Mouse (Mus musculus) G1E (cell line): ENCODE measurements around the gene Esyt2.

Experiments used
- CTCF ChIP-seq: IDR thresholded peaks from 2 replicates; pipeline ENCODE4 v1.5.1; 2012; ENCODE audit warnings: low read depth, low read length, inconsistent platforms, mixed read lengths
- GATA1 ChIP-seq: IDR thresholded peaks from 2 replicates; pipeline ENCODE4 v1.6.1; 2012; ENCODE audit warnings: borderline replicate concordance, low read length, inconsistent platforms, mixed read lengths
- GATA2 ChIP-seq: IDR thresholded peaks from 2 replicates; pipeline ENCODE4 v1.6.1; 2012; ENCODE audit warnings: low read depth, low read length, inconsistent platforms, borderline replicate concordance
- POLR2AphosphoS5 ChIP-seq: IDR thresholded peaks from 2 replicates; pipeline ENCODE4 v1.6.1; 2012; ENCODE audit warnings: low read depth, low read length, inconsistent platforms; ENCODE audit not compliant: insufficient replicate concordance
- TAL1 ChIP-seq: conservative IDR thresholded peaks from 2 replicates; pipeline ENCODE4 v1.6.1; 2012; ENCODE audit warnings: low read depth, low read length, inconsistent platforms, mixed read lengths

- TF ChIP-seq CTCF (no peak), TAL1 (no peak), GATA1 (no peak), POLR2AphosphoS5 (no peak), GATA2 (no peak)
These were observed 140.7 kb downstream of the Esyt2 start for GRCm38 (mm10) chr12:116421656-116422055.
